Mouse (Mus musculus): ENCODE measurements at regions not wholly inside any gene's neighbourhood (a gene's known extent, or its start where the extent isn't known, plus 50 kb on each side); places are given as distances from the start of the nearest gene placed in this dataset.

- no peak for DNase-seq
Observed at GRCm38 (mm10) chr1:50622870-50623607, 277.4 kb upstream of the Tmeff2 start.

GRCm38 (mm10) chr1:50629000-50629399 is 271.4 kb upstream of the Tmeff2 start:
- DNase-seq = no peak

GRCm38 (mm10) chr1:50629473-50630071 is 270.9 kb upstream of the Tmeff2 start:
- DNase-seq = peak; percentile 14 to 18

- no peak for DNase-seq
Observed at GRCm38 (mm10) chr1:50637992-50638391, 262.5 kb upstream of the Tmeff2 start.

GRCm38 (mm10) chr1:50646931-50647674 is 253.3 kb upstream of the Tmeff2 start:
- DNase-seq = no peak

GRCm38 (mm10) chr1:50651974-50652665 is 248.3 kb upstream of the Tmeff2 start:
- DNase-seq = peak in 1 of 2 experiments; percentile 2

GRCm38 (mm10) chr1:50665139-50665538 is 235.3 kb upstream of the Tmeff2 start:
- no peak for DNase-seq

- no peak for DNase-seq
Observed at GRCm38 (mm10) chr1:50682971-50683370, 217.5 kb upstream of the Tmeff2 start.

- no peak for DNase-seq
Observed at GRCm38 (mm10) chr1:50685361-50685760, 215.1 kb upstream of the Tmeff2 start.

GRCm38 (mm10) chr1:50696916-50697315 is 203.5 kb upstream of the Tmeff2 start:
- peak in 1 of 2 experiments; percentile 1 for DNase-seq

GRCm38 (mm10) chr1:50697333-50698216 is 202.9 kb upstream of the Tmeff2 start:
- no peak for DNase-seq

- DNase-seq = no peak
Observed at GRCm38 (mm10) chr1:50704639-50705038, 195.8 kb upstream of the Tmeff2 start.

- no peak for DNase-seq
Observed at GRCm38 (mm10) chr1:50745049-50745448, 155.4 kb upstream of the Tmeff2 start.

GRCm38 (mm10) chr1:50770211-50770610 is 130.2 kb upstream of the Tmeff2 start:
- DNase-seq = no peak

GRCm38 (mm10) chr1:50795264-50795663 is 105.2 kb upstream of the Tmeff2 start:
- DNase-seq = no peak

GRCm38 (mm10) chr1:50798166-50798565 is 102.3 kb upstream of the Tmeff2 start:
- DNase-seq = peak; percentile 15 to 51

GRCm38 (mm10) chr1:50806321-50806720 is 94.1 kb upstream of the Tmeff2 start:
- DNase-seq = no peak

GRCm38 (mm10) chr1:50806821-50807220 is 93.6 kb upstream of the Tmeff2 start:
- DNase-seq = no peak

GRCm38 (mm10) chr1:50831663-50832062 is 68.8 kb upstream of the Tmeff2 start:
- DNase-seq = peak; percentile 5 to 8

- no peak for DNase-seq
Observed at GRCm38 (mm10) chr1:50836123-50836522, 64.3 kb upstream of the Tmeff2 start.

- DNase-seq = peak; percentile 6 to 10
Observed at GRCm38 (mm10) chr1:50847156-50847555, 53.3 kb upstream of the Tmeff2 start.
